Mouse (Mus musculus): Measurements from ENCODE around the gene 6430548M08Rik. TPM values are rescaled to one million over a fixed set of nuclear protein-coding genes. Genes with fewer than 3 reads are reported as not detected.

6430548M08Rik gene
- polyA plus RNA-seq, 1 experiment from 2014 or later = 2.2 TPM

DNA sequence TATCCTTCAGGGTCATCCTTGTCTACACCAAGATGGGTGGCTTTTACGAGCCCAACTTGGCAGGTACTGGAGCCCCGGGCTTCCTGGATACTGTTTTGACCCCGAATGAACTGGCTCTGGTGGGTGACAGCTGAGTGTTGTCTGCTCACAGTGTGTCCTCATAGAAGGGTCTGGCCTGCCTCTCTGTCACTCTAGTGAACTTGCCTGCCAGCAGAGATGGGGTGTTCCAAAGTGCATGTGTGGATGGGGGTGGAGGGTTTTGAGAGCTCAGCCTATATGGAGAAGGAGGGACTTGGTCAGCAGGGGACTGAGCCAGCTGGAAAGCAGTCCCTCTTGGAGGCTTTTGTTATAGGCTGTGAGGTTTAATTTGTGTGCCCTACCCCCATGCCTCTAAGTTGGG lies 88.6 kb downstream of the 6430548M08Rik start:
- H3K27ac ChIP-seq = 0 out of 2 replicates have a peak overlapping the region, but pooled peaks have one; percentile 11
- no peak for DNase-seq (ENCODE audit: low spot score)
- no peaks in the 10 kb centered on the region for H3K27me3 ChIP-seq (ENCODE audit: low read depth, poor library complexity, severe bottlenecking)
- H3K4me3 ChIP-seq = no peak overlapping the region
- WGBS = 71% methylated on average over 3 of the region's 3 CpGs
- peaks cover 7% of the 10 kb centered on the region; the same call in 1 of the 2 replicates for H3K9me3 ChIP-seq (replicated peaks)
- H3K4me1 ChIP-seq = peaks cover 23% of the 10 kb centered on the region
- no peaks in the 10 kb centered on the region for H3K36me3 ChIP-seq

GRCm38 (mm10) chr8:120204736-120205360 lies 90.9 kb downstream of the 6430548M08Rik start:
- DNase-seq (ENCODE audit: low spot score) = no peak
- Histone ChIP-seq H3K27ac (peak overlapping the region; percentile 40; the same call in 1 of the 2 replicates), H3K4me1 (peaks cover 34% of the 10 kb centered on the region), H3K9me3 (replicated peaks) (peaks cover 4% of the 10 kb centered on the region; the same call in 1 of the 2 replicates), H3K27me3 (ENCODE audit: low read depth, poor library complexity, severe bottlenecking) (0 out of 2 replicates have a peak, but pooled peaks cover 3% of the 10 kb centered on the region), H3K4me3 (no peak overlapping the region), H3K36me3 (no peaks in the 10 kb centered on the region)
- 77% methylated on average over 7 of the region's 7 CpGs for WGBS

DNA sequence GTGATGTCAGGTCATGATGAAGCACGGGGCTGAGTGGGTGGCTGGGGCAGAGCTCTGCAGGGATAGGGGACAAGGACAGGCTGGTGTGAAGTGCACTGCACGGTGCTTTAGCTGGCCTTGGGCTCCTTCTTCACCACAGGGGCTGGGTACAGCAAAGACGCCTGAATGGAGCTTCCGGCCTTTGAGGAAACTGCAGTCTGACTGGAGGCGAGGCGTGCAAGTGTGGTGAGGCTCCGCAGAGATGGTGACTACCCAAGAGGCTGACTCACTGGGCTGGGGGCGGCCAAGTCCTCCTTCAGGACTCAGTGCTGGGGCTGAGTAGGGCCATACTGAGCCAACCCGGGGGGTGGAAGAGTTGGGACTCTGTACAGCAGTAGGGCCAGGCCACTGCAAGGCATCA lies 92.0 kb downstream of the 6430548M08Rik start:
- no peak overlapping the region for H3K4me3 ChIP-seq
- H3K36me3 ChIP-seq = no peaks in the 10 kb centered on the region
- no peak overlapping the region for H3K27ac ChIP-seq
- no peak for DNase-seq (ENCODE audit: low spot score)
- 88% methylated on average over 9 of the region's 9 CpGs for WGBS
- peaks cover 43% of the 10 kb centered on the region for H3K4me1 ChIP-seq
- H3K9me3 ChIP-seq (replicated peaks) = no peaks in the 10 kb centered on the region; the same call in 1 of the 2 replicates
- H3K27me3 ChIP-seq (ENCODE audit: low read depth, poor library complexity, severe bottlenecking) = peaks cover 13% of the 10 kb centered on the region; the same call in 1 of the 2 replicates

- Histone ChIP-seq H3K9me3 (replicated peaks) (no peaks in the 10 kb centered on the region; the same call in 1 of the 2 replicates), H3K4me3 (no peak overlapping the region), H3K27ac (no peak overlapping the region), H3K36me3 (no peaks in the 10 kb centered on the region), H3K27me3 (ENCODE audit: low read depth, poor library complexity, severe bottlenecking) (peaks cover 14% of the 10 kb centered on the region; the same call in 1 of the 2 replicates), H3K4me1 (peaks cover 44% of the 10 kb centered on the region)
- no peak for DNase-seq (ENCODE audit: low spot score)
- WGBS = 90% methylated on average over 8 of the region's 8 CpGs
Observed at GRCm38 (mm10) chr8:120207364-120207763, 93.4 kb downstream of the 6430548M08Rik start.

DNA sequence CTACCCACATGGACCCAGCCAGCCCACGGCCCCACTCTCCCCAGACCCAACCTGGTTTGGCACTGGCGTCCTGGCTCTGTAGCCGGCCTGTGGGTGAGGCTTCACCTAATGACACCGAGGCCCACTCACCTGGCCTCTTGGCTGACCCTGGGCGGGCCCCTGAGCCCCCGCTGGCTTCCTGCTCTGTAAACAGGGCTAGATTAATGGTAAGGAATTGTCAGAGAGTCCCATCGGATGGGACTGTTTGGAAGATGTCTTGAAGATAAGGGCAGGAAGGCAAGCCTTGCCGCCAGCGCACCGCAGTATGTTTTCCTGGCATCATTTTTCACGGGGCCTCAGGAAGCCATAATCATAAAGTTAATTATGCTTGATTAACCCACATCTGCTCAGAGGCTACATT lies 94.2 kb downstream of the 6430548M08Rik start:
- Histone ChIP-seq H3K36me3 (no peaks in the 10 kb centered on the region), H3K4me3 (no peak overlapping the region), H3K4me1 (peaks cover 44% of the 10 kb centered on the region), H3K9me3 (replicated peaks) (no peaks in the 10 kb centered on the region), H3K27me3 (ENCODE audit: low read depth, poor library complexity, severe bottlenecking) (peaks cover 14% of the 10 kb centered on the region; the same call in 1 of the 2 replicates), H3K27ac (peak overlapping the region; percentile 53; the same call in 1 of the 2 replicates)
- WGBS = 44% methylated on average over 11 of the region's 11 CpGs
- DNase-seq (ENCODE audit: low spot score) = no peak

DNA sequence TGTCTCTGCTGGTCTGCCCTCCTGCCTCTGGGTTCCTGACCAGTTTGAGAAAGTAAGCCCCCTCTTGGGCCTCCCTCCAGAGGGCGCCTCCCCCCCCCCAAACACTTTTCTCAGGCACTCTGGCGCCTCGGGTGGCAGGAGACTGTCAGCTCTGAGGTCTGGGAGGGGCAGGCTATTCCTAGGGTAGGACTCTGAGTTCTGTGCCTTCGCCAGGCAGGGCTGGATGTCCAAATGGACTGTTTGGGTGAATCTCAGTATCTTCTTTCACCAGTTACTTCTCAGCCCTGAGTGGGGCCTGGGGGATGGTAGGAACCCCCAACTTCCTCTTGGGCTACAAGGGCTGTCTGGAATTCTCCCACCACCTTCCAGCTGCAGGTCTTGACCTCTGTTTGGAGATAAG lies 97.4 kb downstream of the 6430548M08Rik start:
- H3K27me3 ChIP-seq (ENCODE audit: low read depth, poor library complexity, severe bottlenecking) = peaks cover 18% of the 10 kb centered on the region
- peaks cover 60% of the 10 kb centered on the region for H3K4me1 ChIP-seq
- DNase-seq (ENCODE audit: low spot score) = peak; percentile 65
- WGBS = 9% methylated on average over 4 of the region's 4 CpGs
- H3K9me3 ChIP-seq (replicated peaks) = no peaks in the 10 kb centered on the region
- H3K4me3 ChIP-seq = no peak overlapping the region
- H3K27ac ChIP-seq = peak overlapping the region; percentile 43
- H3K36me3 ChIP-seq = no peaks in the 10 kb centered on the region

DNA sequence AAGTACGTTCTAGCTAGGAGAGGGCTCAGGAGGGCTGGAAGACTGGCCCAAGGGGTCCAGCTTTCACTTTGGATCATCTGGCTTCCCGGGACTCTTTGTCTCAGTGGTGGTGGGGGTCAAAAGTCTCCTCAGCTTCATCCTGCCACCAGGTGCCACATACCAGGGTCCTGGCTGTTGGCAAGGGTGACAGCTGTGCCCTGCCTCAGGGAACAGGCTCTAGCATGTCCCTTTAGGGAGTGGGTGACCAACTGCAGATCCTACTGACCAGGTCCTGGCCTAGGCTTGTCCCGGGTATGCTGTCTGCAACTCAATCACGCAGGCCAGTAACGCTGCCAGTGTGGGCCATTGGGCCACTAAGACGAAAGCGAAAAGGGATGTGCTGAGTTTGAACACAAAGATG lies 98.6 kb downstream of the 6430548M08Rik start:
- Histone ChIP-seq H3K36me3 (no peaks in the 10 kb centered on the region), H3K9me3 (replicated peaks) (no peaks in the 10 kb centered on the region), H3K27ac (0 out of 2 replicates have a peak overlapping the region, but pooled peaks have one; percentile 43), H3K4me3 (no peak overlapping the region), H3K27me3 (ENCODE audit: low read depth, poor library complexity, severe bottlenecking) (peaks cover 18% of the 10 kb centered on the region), H3K4me1 (peaks cover 72% of the 10 kb centered on the region)
- WGBS = 83% methylated on average over 7 of the region's 7 CpGs
- no peak for DNase-seq (ENCODE audit: low spot score)

DNA sequence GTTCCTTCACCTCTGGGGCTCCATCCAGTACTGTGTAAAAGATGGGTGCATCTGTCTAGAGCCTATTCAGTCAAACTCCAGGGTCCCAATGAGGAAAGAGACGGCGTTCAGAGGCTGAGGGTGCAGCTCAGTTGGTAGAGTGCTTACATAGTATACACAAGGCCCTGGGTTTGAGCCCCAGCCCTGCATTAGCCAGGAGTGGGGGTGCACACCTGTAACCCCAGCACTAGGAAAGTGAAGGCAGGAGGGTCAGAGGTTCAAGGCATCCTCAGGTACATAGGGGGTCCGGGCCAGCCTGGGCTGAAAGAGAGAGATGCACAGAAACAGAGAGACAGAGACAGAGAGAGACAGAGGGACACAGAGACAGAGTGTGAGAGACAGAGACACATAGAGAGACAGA lies 99.3 kb downstream of the 6430548M08Rik start:
- H3K27ac ChIP-seq = 0 out of 2 replicates have a peak overlapping the region, but pooled peaks have one; percentile 43
- H3K27me3 ChIP-seq (ENCODE audit: low read depth, poor library complexity, severe bottlenecking) = peaks cover 18% of the 10 kb centered on the region
- peaks cover 72% of the 10 kb centered on the region for H3K4me1 ChIP-seq
- H3K9me3 ChIP-seq (replicated peaks) = no peaks in the 10 kb centered on the region
- DNase-seq (ENCODE audit: low spot score) = no peak
- H3K36me3 ChIP-seq = no peaks in the 10 kb centered on the region
- H3K4me3 ChIP-seq = no peak overlapping the region
- WGBS = 95% methylated on average over 3 of the region's 3 CpGs

- Histone ChIP-seq H3K36me3 (no peaks in the 10 kb centered on the region), H3K27me3 (ENCODE audit: low read depth, poor library complexity, severe bottlenecking) (peaks cover 18% of the 10 kb centered on the region), H3K27ac (peak overlapping the region; percentile 56; the same call in 1 of the 2 replicates), H3K4me3 (no peak overlapping the region), H3K4me1 (peaks cover 77% of the 10 kb centered on the region), H3K9me3 (replicated peaks) (no peaks in the 10 kb centered on the region)
- 78% methylated on average over 5 of the region's 5 CpGs for WGBS
- DNase-seq (ENCODE audit: low spot score) = no peak
Observed at GRCm38 (mm10) chr8:120213939-120214338, 100.0 kb downstream of the 6430548M08Rik start.

Other genes with a start within 250 kb of the 6430548M08Rik start
- gene Usp10, start 203.8 kb upstream of the 6430548M08Rik start, polyA plus RNA-seq (2016; fragmentation: Nextera tagmentation; extraction: Ambion mirVana) = 226 and 235 TPM in 2 replicates
- 2.3 and 2.5 TPM in 2 replicates for gene Gm20388, start 203.3 kb upstream of the 6430548M08Rik start, polyA plus RNA-seq (2016; fragmentation: Nextera tagmentation; extraction: Ambion mirVana)
- 5.0 and 6.1 TPM in 2 replicates for gene Crispld2, start 121.7 kb upstream of the 6430548M08Rik start, polyA plus RNA-seq (2016; fragmentation: Nextera tagmentation; extraction: Ambion mirVana)
- 32.4 and 34.8 TPM in 2 replicates for gene Zdhhc7, start 12.7 kb upstream of the 6430548M08Rik start, polyA plus RNA-seq (2016; fragmentation: Nextera tagmentation; extraction: Ambion mirVana)
- gene Fam92b, start 63.3 kb downstream of the 6430548M08Rik start, polyA plus RNA-seq (2016; fragmentation: Nextera tagmentation; extraction: Ambion mirVana) = 0.16 TPM in 1 of 2 replicates, not detected in the other
- 6.7 and 8.1 TPM in 2 replicates for gene Gse1, start 114.3 kb downstream of the 6430548M08Rik start, polyA plus RNA-seq (2016; fragmentation: Nextera tagmentation; extraction: Ambion mirVana)